Comparison of ENCODE assay signal across 12 mouse cellular contexts in the genomic region with DNA sequence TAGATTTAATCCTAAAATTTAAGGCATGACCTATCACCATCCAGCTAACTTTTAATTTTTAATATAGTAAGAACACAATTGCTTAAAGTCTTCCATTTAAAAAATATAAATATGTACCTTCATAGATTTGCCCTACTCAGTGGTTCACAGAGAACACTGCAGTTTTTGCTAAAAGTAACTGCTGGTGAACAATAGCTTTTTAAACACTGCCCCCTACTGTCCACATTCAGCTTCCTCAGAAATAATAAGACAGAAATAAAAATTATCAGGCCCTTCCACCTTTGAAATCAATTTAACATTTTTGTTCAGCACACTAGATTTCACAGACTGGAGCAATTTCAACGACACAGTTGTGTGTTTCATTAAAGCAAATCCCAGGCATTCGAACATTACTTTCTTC. TPM values are rescaled to one million over a fixed set of nuclear protein-coding genes. Genes with fewer than 3 reads are reported as not detected.
DNase-seq lines count a peak whose midpoint lies in the region; ATAC-seq and TF ChIP-seq lines count a peak whose summit lies in the region.
"Had no signal": no experiment of that assay in that cellular context is flagged by ENCODE, and none has a peak within 500 bp of the region (broad histone marks: within the 10 kb centered on the region; RNA-seq: fewer than 3 reads in every experiment).

No protein-coding gene starts in this region.

- H3K4me2 ChIP-seq in stomach, postnatal 0 days (replicated peaks; ENCODE audit: low read depth): no peak overlapping the region

- TF ChIP-seq EP300 in stomach, postnatal 0 days (optimal IDR thresholded peaks at IDR 0.05): no peak

- no peak for TF ChIP-seq CTCF in kidney, adult 2 months (conservative IDR thresholded peaks at IDR 0.05; ENCODE audit: insufficient read depth, insufficient read length, low read depth, low read length)
- peak; percentile 61 for TF ChIP-seq CTCF in stomach, postnatal 0 days (IDR thresholded peaks at IDR 0.05; ENCODE audit: low read depth)

- no peaks in the 10 kb centered on the region for H3K27me3 ChIP-seq in kidney, adult 2 months (replicated peaks; ENCODE audit: control insufficient read depth, insufficient read depth, low read length)
- H3K27me3 ChIP-seq in stomach, postnatal 0 days (ENCODE audit: control insufficient read depth, insufficient read depth, low read length): no peaks in the 10 kb centered on the region

- no peak overlapping the region for H3K9ac ChIP-seq in stomach, postnatal 0 days (ENCODE audit: low read length)

- H3K4me1 ChIP-seq in kidney, adult 2 months (ENCODE audit: control insufficient read depth, insufficient read depth, low read length): no peaks in the 10 kb centered on the region
- no peaks in the 10 kb centered on the region for H3K4me1 ChIP-seq in stomach, postnatal 0 days (replicated peaks; ENCODE audit: control insufficient read depth, insufficient read depth)

- H3K27ac ChIP-seq in kidney, adult 2 months (ENCODE audit: insufficient read depth, low read depth, low read length): no peak overlapping the region
- H3K27ac ChIP-seq in stomach, postnatal 0 days (replicated peaks): no peak overlapping the region

- H3K9me3 ChIP-seq in stomach, postnatal 0 days (ENCODE audit: control insufficient read depth, low read length): no peaks in the 10 kb centered on the region

- no peak overlapping the region for H3K4me3 ChIP-seq in kidney, adult 2 months (ENCODE audit: insufficient read depth, low read depth, low read length)
- no peak overlapping the region for H3K4me3 ChIP-seq in stomach, postnatal 0 days (ENCODE audit: low read depth, low read length)

- peak; percentile 7 for DNase-seq in kidney, adult 2 months
- DNase-seq in kidney, adult 11 months: no peak
- DNase-seq in thymus, postnatal 14 days: peak; percentile 31
- DNase-seq in thymus, postnatal 25 days: no peak
- peak; percentile 49 for DNase-seq in embryo, embryonic 10 days (ENCODE audit: low spot score)
- DNase-seq in stomach, postnatal 0 days (ENCODE audit: low spot score): no peak
- DNase-seq in gastrocnemius, postnatal 10 days: no peak
- DNase-seq in lung, postnatal 10 days: no peak
- DNase-seq: gastrocnemius, postnatal 14 days; right cerebral cortex, postnatal 25 days; thymus, adult 18-20 months had no signal

- H3K36me3 ChIP-seq in kidney, adult 2 months (ENCODE audit: control insufficient read depth, insufficient read depth, low read length): no peaks in the 10 kb centered on the region
- H3K36me3 ChIP-seq in stomach, postnatal 0 days (ENCODE audit: control insufficient read depth, insufficient read depth, low read length): no peaks in the 10 kb centered on the region

- no peak for TF ChIP-seq POLR2A in kidney, adult 2 months (IDR thresholded peaks at IDR 0.05; ENCODE audit: low read depth, low read length)

- ATAC-seq in stomach, postnatal 0 days (ENCODE audit: low FRiP score, low TSS enrichment): no peak
- ATAC-seq: activated CD4-positive, CD25-positive, alpha-beta regulatory T cell, adult 4 months had no signal

- 54% methylated on average over 2 of the region's 2 CpGs for WGBS in kidney, adult 2 months
- WGBS in stomach, postnatal 0 days: 54% methylated on average over 2 of the region's 2 CpGs

RNA-seq across cellular contexts. Expression of gene Mplkip, which starts 52.7 kb away (rescaled TPM):
- polyA plus RNA-seq in kidney, adult 2 months (2012; rRNA removed): 4.9 and 6.0 TPM in 2 replicates
- polyA plus RNA-seq in stomach, postnatal 0 days (2015; fragmentation: Nextera tagmentation; extraction: Ambion mirVana): 33.2 and 33.9 TPM in 2 replicates
- total RNA-seq in gastrocnemius, postnatal 10 days (2021): 10 to 100 TPM in 1 of 2 experiments, 1 to 10 TPM in 1; 8.0 to 15.0 TPM

RNA-seq across cellular contexts. Expression of gene Sugct, which starts 53.1 kb away (rescaled TPM):
- polyA plus RNA-seq in kidney, adult 2 months (2012; rRNA removed): 29.4 and 35.5 TPM in 2 replicates
- 6.1 and 7.0 TPM in 2 replicates for polyA plus RNA-seq in stomach, postnatal 0 days (2015; fragmentation: Nextera tagmentation; extraction: Ambion mirVana)
- total RNA-seq in gastrocnemius, postnatal 10 days (2021): 1 to 10 TPM in 1 of 2 experiments, under 1 TPM in 1; 0.82 to 1.1 TPM

Comparison
In these comparisons a context has a peak if more than half of its experiments do, and no peak if none do; other contexts are left out.
1. DNase-seq: peak in kidney, adult 2 months (single experiment), thymus, postnatal 14 days (single experiment) and embryo, embryonic 10 days (single experiment); none in kidney, adult 11 months (single experiment), thymus, postnatal 25 days (single experiment), stomach, postnatal 0 days (single experiment), gastrocnemius, postnatal 10 days (single experiment) and lung, postnatal 10 days (single experiment).